Mouse (Mus musculus): ENCODE data around the gene Araf.
"Not testable (repeated sequence)": the region's sequence is repeated elsewhere in the genome, so short reads cannot be mapped to it uniquely, and the experiment has no call there.

Araf gene

DNA sequence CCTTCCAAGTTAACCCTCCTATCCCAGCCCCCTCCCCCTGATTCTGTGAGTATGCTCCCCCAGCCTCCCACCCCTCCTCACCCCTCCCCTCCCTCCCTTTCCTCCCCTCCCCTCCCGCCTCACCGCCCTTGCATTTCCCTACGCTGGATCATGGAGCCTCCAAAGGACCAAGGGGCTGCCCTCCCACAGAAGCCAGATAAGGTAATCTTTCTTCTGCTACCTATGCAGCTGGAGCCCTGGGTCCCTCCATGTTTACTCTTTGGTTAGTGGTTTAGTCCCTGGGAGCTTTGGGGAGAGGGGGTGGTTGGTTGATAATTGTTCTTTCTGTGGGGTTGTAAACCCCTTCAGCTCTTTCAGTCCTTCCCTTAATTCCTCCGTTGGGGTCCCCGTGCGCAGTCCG lies at the start of gene Araf:
Gene Araf, plus strand, starts transcription at position 134 of the 400 bp plus-strand sequence.
- peak in 1 of 2 experiments; percentile 29 for DNase-seq

DNA sequence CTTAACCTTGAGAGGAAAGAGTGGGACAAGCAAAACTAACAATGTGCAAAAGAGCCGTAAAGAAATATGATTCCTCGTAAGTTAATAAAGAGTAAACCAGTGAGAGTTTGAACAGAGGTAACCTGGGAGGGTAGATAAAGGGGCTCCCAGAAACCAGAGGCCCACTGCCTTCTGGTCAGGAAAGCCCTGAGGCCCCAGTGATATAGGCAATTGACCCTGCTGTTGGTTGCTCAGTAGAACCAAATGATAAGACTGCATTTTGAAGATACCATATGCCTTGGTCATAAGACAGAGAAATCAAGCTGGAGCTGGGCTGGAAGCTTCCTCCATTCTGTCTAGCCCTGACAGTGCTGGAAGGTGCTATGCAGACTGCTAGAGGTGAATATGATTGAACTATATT lies 48.8 kb upstream of the Araf start:
- no peak for DNase-seq

DNA sequence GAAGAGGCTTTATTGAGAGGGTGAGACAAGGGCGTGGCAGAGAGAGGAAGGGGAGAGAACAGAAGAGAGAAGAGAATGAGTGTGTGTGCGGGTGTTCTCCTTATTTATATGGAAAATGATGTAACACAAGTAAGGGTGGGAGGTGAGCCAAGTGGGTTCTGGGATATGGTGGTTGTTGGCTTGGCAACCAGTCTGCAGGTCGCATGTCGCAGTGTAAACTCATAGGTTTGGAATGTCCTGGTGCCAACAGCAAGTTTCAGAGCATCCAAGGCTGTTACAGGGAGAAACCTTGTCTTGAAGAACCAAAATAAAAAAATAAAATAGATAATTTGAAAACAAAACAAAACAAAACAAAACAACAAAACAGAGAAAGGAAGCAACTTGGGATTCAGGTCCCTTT lies 36.4 kb upstream of the Araf start:
- no peak for DNase-seq

DNA sequence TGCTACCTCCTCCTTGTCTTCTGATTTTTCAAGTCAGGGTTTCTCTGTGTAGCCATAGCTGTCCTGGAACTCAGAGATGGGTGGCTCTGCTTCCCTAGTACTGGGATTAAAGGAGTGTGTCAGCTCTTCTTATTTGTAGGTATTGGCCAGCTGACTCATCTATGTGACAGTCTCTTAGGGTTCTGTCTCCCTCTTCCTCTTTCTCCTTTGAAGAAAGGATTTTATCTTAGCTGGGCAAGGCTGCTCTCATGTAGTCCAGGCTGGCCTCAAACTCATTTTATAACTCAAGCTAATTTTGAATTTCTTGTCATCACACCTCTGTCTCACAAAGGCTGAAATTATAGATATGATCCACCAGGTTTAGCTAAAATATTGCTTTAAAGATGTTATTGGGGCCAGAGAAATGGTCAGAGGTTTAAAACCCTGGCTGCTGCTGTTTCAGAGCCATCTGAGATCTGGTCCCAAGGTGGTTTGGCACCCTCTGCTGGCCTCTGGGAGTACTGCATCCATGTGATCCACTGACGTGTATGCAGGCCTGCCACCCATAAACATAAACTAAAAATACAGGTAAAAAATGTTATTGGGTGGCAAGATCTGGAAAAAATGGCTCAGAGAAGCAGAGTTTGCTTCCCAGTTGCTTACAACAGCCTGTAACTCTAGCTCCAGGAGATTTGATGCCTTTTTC lies 26.8 kb upstream of the Araf start:
- peak; percentile 91 to 93 for DNase-seq

DNA sequence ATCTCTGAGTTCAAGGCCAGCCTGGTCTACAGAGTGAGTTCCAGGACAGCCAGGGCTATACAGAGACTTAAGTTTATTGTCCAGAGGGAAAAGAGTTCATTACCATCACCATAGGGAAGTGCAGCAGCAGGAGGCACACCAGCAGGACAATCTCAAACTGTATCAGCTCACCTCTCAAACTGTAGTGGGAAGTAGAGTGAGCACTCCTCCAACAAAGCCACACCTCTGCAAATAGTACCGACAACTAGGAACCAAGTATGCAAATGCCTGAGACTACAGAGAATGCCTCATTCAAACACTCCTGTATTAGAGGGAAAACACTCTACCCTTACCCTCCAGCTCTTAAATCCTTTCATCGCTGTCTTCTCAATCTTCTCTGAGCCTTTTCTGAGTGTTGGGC lies 25.9 kb upstream of the Araf start:
- DNase-seq: no peak

DNA sequence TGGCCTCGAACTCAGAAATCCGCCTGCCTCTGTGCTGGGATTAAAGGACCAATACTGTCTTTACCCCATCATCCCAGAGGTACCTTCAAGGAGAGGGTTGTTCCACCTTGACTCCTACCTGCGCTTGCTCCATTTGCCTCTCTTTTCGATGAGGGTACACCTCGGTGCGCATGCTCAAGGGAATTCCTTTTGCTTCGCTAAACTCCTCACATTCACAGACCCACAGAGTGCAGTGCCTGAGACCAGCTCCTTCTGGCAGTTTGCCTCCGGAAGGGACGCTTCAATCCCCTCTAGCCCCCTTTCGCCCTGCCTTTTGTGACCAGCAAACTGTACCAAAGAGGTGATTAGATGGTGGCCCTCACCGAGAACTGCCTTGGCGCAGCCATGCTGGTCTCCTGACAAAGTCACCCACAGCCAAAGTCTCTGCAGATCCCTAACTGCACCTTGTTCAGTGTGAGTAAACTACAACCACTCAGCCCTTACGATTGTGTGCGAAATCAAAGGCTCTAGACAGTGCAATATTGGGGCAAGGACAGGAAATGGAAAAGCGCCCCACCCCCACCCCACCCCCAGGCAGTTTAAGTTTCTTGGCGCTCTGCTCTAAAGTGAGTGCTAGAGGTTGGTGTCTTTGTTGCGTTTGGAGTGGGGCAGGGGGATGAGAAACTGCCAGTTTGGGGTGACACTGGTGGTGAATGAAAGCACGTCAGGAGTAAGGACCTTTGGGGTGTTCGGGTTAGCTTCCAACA lies 22.2 kb upstream of the Araf start:
- no peak for DNase-seq

DNA sequence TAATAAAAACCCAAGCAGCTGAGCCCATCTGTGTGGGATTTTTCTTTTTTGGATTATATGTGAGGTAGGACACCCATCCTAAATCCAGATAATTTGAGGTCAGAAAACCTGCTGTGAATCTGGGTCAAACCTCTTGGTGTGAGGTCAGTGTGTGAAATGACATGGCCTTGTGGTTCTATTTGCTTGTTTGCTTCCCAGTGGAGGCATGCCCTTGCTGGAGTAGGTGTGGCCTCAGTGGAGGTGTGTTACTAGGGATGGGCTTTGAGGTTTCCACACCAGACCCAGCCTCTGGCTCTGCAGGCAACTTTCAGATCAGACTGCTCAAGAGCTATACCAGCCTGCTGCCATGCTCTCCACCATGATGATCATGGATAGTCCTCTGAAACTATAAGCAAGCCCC lies 20.0 kb upstream of the Araf start:
- DNase-seq: no peak

DNA sequence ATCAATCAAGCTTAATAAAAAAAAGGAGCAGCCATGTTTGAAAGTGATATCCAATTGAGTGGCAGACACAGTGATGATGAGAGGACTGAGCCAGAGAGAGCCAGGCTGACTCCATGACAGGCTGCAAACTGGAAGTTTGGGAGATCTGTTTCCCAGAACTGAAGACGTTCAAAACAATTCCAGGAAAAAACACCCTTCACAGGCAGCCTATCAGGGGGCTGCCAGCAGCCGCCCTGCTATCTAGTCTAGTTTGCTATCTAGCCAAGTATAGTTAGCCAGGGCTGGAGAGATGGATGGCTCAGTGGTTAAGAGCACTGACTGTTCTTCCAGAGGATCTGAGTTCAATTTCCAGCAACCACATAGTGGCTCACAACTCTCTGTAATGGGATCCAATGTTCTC lies 10.3 kb upstream of the Araf start:
- DNase-seq: no peak

DNA sequence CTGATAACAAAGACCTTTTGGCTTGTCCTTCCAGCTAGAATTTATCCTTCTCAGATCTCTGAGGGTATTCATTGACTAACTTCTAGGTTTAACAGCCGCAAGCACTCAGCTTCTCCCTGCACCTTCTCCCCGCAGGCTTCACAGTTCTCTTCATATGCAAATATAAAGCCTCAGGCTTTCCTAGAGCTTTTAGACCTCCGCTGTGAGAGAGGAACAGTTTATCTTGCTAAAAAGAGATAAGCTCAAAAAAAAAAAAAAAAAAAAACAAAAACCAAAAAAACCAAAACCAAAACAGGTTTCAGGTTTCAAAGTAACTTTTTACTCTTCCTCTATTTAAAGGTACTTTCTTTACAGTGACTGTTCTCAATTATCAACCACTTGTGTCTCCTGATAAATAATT lies 5.2 kb upstream of the Araf start:
- DNase-seq: no peak

DNA sequence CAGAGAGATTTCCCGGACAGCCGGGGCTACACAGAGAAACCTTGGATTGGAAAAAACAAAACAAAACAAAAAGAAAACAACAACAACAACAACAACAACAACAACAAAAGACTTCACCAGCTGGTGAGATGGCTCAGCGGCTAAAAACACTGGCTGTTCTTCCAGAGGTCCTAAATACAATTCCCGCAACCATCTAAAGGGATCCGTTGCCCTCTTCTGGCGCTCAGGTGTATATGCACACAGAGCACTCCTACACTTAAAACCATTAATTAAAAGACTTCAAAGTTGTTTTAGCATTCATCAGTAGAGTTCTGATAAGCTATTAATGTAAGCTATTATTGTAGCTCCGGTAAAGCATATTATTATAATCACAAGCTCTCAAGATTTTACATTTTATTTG lies 4.4 kb upstream of the Araf start:
- DNase-seq: no peak

DNA sequence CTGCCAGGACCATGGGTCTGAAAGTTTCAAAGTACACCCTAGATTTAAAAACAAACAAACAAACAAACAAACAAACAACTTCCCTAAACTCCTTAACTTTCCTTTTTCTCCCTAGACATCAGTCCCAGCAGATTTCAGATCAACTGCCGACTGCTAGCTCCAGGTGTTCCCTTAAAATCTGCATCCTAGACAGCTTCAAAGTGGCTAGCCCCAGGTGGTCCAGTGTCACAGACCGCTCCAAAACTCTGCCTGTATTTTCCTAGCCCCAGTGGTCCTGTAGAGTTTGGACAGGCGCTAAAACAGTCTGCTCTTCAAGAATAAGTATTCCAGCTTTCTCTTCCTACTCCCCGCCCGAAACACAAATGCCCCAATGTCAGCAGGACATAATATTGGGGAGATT lies 3.4 kb upstream of the Araf start:
- no peak for DNase-seq

DNA sequence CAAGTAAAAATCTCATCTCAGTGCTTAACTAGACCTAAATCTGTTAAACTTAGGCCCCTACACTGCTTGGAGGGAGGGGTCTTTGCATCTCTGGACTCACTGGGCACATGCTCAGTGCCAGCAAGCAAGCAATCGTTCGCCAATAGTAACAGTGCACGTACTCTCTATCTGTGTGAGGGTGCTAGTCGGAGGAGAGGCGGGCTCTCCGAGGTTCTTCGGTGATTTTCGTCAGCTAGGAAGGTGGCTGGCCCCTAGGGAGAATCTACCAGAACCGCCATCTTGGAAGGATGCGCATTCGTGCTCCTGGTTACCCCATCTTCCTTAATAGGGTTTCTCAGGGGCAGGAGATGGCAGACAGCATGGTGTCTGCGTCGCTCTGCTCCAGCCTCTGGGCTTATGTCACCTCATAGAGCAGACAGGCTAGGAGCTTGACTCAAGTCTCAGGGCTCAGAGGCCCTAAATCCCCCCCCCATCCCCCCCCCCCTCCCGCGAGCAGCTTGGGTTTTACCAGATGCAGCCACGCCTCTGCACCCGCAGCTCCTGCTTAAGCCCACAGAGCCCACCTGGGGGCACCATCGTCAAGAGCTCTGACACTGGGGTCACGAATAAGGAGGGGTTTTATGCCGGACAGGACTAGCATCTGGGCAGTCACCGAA lies 655 bp downstream of the Araf start:
- DNase-seq: peak; percentile 82 to 86

DNA sequence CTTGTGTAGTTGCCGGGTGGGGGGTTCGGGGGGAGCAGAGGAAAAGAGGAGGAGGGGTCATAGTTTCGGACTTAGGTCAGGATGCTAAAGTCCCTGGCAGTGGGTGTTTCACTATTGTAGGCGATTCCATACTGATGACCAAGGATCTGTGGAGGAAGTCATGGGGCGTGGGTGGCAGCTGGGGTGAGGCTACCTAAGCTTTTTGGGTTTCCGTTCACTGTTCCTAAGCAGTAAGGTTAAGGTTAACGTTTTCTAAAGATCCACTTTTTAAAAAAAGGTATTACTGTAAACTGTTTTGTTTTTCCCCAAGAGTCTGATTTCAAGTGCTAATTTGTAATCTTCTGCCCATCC lies 1.2 kb downstream of the Araf start:
- DNase-seq: no peak

DNA sequence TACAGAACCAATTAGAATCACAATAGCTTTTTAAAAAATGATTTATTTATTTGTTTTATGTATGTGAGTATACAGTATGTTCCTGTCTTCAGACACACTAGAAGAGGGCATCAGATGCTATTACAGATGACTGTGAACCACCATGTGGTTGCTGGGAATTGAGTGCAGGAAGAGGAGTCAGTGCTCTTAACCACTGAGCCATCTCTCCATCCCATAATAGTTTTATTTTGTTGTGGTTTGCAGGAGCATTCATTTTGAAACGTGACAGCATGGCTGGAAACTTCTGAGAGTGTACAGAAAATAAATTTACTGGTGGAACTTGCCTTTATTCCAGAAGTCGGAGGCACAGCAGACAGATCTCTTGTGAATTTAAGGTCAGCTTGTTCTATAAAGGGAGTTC lies 3.8 kb downstream of the Araf start:
- DNase-seq: no peak

DNA sequence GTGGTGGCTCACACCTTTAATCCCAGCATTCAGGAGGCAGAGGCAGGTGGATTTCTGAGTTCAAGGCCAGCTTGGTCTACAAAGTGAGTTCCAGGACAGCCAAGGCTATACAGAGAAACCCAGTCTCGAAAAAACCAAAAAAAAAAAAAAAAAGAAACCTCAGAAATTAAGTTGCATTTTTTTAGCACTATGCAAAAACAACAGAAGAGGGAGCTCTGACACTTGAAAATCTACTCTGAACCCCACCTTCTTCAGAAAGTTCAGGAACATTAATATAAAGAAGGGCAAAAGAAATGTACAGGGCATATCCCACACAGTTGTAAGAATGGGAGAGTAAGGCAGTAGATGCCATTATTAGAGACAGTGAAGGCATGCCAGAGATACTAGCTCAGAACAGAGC lies 6.7 kb downstream of the Araf start:
- DNase-seq: not testable (repeated sequence)

DNA sequence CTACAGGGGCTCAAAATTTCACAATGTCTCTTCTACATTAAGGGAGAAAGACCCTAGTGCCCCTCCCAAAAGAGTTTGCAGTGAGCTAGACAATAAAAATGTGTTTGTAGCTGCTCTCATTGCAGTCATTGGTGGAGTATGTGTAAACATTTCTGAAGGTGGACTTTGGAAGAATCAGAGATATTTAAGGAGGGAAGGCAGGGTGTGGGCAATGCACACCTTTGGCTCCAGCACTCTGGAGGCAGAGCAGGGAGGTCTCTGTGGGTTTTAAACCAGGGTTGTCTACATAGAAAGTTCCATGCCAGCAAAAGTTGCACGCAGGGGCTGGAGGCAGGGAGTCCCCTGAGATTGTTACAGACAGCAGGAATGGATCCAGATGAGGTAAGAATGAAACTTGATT lies 8.7 kb downstream of the Araf start:
- no peak for DNase-seq

DNA sequence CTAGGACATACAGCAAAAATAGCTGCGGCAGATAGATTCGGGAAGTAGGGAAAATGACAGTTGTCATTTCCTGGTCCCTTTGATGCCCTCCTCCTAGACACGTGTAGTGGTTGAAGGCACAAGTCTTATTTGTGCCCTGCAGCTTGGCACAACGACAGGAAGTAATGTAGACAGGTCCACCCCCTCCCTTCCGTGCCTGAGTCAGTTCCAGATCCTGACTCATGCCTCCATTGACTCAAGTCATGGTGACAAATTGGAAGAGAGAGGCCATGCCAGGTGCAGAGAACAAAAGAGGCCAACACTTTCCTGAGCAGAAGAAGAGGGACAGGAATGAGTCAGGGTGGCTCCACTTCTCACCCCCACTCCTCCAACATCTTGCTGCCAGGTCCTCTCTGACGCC lies 19.4 kb downstream of the Araf start:
- peak; percentile 28 to 56 for DNase-seq

DNA sequence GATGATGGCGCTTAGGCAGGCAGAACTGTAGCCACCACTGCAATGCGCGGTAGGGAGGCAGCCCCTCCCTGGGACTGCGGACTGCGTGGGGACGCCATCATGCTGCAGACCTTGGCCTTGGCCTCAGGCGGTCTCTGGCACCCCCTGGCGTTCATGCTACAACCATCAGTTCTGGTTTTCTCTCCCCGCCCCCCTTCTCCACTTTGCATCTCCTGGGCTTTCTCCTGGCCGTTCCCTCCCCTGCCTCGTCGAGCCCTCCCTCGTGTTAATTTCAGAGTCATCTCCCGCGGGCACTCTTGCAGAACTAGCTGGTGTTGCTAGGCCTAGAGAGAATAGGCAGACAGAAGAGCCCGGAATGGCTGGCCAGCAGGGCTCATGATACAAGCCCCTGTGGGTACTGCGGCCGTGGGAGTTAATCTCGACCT lies 21.6 kb downstream of the Araf start:
- DNase-seq: peak; percentile 87 to 92

DNA sequence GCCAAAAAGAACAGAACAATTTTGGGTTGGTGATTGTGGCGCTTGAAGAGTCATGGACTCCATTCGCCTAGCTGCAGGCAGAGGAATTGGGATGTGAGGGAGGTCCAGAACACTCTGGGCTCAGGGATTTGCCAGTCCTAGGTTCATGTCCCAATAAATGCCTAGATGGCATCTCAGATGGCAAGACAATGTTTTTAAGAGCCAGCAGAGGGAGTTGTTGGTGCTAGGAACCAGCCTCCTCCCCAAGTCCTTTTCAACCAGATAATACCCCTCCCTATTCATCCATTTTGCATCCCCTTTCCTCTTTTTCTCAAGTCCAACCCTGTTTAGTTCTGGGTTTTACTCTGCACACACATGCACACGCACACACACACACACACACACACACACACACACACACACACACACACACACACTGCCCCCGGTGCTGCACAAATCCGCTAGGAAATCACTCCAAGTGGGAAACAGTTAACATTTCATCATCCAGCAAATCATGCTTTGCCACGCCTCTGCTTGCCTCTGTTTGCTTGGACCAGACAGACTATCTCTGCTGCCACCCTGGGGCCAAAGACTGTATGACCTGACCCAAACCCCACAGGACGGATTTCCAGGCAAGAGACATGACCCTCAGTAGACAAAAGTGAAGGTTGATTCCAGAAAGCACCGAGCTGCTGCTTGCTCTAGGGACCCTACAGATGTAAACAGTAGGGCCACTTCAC lies 22.3 kb downstream of the Araf start:
- DNase-seq: peak; percentile 69 to 78

DNA sequence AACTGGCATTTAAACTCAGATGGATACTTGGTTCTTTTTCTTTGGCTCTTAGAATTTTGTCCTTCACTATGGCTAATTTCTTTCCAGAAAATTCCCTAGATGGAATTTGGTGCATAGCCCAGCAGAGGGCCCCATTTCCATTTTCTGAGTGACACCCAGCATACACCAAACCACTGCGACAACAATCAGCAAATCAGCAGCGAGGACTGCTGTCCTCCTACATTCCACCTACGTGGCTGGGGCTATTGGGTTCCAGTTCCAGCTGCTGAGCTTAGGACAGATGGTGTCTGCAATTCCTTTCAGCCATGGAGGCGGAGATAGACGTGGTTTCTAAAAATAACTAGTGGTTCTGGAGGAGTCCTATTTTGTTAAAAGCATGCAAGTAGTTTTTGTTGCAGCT lies 31.3 kb downstream of the Araf start:
- peak; percentile 60 to 72 for DNase-seq

DNA sequence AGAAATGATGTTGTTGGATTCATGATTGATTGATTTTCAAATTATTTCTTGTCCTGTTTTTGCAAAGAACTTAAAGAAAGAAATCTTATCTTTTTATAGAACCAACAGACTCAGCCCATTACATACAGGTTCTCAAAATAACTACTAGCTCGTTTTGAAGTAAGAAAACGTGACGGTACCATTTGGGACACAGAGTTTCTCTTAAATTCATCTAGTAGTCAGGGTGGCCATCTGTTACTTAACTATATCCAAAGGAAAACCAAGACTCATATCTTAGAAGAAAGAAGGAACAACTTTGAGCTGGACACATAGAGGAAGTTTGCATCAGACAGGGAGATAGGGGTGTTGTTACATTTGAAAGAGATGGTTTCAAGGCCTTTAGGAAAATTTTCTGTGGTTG lies 49.6 kb downstream of the Araf start:
- no peak for DNase-seq

DNA sequence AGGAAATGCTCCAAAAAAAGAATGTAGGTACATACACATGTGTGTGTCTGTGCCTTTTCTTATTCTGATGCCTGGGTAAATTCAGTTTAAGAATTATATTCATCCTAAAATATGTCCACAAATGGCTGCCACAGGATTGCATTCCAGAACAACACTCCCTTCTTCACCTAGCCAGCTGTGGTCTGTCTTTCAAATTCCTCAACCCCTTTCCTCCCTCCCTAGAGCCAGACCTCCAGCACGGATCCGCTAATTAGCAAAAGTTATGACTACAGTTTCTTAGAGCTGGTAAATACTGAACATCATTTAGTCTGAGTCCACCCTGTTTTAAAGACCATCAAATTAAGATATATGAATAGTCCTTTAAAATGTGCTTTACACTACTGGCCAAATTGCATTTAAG lies 50.2 kb downstream of the Araf start:
- DNase-seq: no peak

DNA sequence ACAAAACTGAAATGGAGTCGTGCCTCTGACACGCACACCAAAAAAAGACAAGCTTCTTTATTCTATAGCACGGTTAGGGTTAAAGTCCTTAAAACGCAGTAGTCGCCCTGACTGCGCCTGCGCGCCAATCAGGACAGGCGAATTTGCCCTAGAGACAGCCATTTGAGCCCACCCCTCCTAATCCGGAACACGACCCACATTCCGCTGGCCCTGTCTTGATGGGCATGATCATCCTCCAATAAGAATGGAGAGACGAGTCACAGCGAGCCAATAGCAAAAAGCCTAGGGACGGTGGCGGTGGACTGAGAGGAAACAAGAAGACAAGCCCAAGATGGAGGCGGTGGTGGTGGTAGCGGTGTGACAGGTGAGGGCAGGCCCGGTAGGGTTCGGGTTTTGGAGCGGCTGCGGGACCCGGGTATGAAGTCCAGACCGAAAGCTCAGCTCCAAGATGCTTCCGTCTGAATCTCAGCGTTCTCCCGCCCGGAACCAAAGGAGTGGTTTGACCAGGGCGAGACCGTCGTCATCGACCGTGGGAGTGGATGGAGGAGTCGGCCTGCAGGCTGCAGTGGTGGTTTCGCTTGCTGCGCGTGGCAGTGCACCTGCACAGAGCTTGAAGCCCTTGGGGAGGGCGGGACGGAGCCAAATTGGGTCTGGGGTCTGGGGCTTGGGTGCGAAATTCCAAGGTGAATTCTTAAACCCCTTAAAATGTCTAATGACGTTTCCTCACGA lies 50.8 kb downstream of the Araf start:
- DNase-seq: peak; percentile 86 to 89
